In genomic region chr2:92423702-92424461, GRCm38 (mm10) we compare ENCODE assay signal across 9 mouse cellular contexts. TPM values are rescaled to one million over a fixed set of nuclear protein-coding genes. Genes with fewer than 3 reads are reported as not detected.
DNase-seq lines count a peak whose midpoint lies in the region; ATAC-seq and TF ChIP-seq lines count a peak whose summit lies in the region.
"Had no signal": no experiment of that assay in that cellular context is flagged by ENCODE, and none has a peak within 500 bp of the region (broad histone marks: within the 10 kb centered on the region; RNA-seq: fewer than 3 reads in every experiment).

No protein-coding gene starts in this region.

- no peak for TF ChIP-seq CTCF in kidney, postnatal 0 days (IDR thresholded peaks at IDR 0.05; ENCODE audit: low read depth)

- H3K4me3 ChIP-seq in neural tube, embryonic 11.5 days (ENCODE audit: low read depth, low read length): no peak overlapping the region
- H3K4me3 ChIP-seq in forebrain, embryonic 12.5 days (replicated peaks): no peak overlapping the region
- H3K4me3 ChIP-seq in heart, embryonic 14.5 days (ENCODE audit: control insufficient read depth in 1 of 2, insufficient read depth in 1 of 2, low read depth in 1 of 2, low read length in 2 of 2): no peak overlapping the region
- H3K4me3 ChIP-seq in kidney, postnatal 0 days (replicated peaks; ENCODE audit: low read depth, low read length): no peak overlapping the region
- H3K4me3 ChIP-seq in lung, embryonic 15.5 days: no peak overlapping the region
- H3K4me3 ChIP-seq: liver, embryonic 15.5 days had no signal

- ATAC-seq in neural tube, embryonic 11.5 days (ENCODE audit: insufficient read depth, low FRiP score, low TSS enrichment): no peak; the same call in 1 of the 2 replicates
- no peak for ATAC-seq in forebrain, embryonic 12.5 days (ENCODE audit: low FRiP score)
- ATAC-seq in heart, embryonic 14.5 days (ENCODE audit: insufficient number of reproducible peaks, insufficient read depth, low FRiP score, low read depth): peak; percentile 78
- ATAC-seq in kidney, postnatal 0 days (replicated peaks; ENCODE audit: low FRiP score, low read depth): peak; percentile 30; the same call in 1 of the 2 replicates
- ATAC-seq in lung, embryonic 15.5 days (ENCODE audit: borderline replicate concordance, extremely low read depth, low FRiP score, low TSS enrichment): peak; percentile 71

- 0 out of 2 replicates have a peak overlapping the region, but pooled peaks have one; percentile 2 for H3K4me2 ChIP-seq in neural tube, embryonic 11.5 days (ENCODE audit: low read depth)
- no peak overlapping the region for H3K4me2 ChIP-seq in forebrain, embryonic 12.5 days
- H3K4me2 ChIP-seq in heart, embryonic 14.5 days (ENCODE audit: low read length): peak overlapping the region; percentile 2; the same call in 1 of the 2 replicates
- no peak overlapping the region for H3K4me2 ChIP-seq in kidney, postnatal 0 days (ENCODE audit: low read length)
- no peak overlapping the region for H3K4me2 ChIP-seq in lung, embryonic 15.5 days
- H3K4me2 ChIP-seq: liver, embryonic 15.5 days had no signal

- H3K9ac ChIP-seq in neural tube, embryonic 11.5 days (ENCODE audit: low read length): no peak overlapping the region; the same call in 1 of the 2 replicates
- H3K9ac ChIP-seq in forebrain, embryonic 12.5 days: no peak overlapping the region
- H3K9ac ChIP-seq in heart, embryonic 14.5 days (ENCODE audit: low read length): peak overlapping the region; percentile 47; the same call in 1 of the 2 replicates
- no peak overlapping the region for H3K9ac ChIP-seq in kidney, postnatal 0 days (ENCODE audit: low read depth, low read length)
- no peak overlapping the region for H3K9ac ChIP-seq in lung, embryonic 15.5 days
- H3K9ac ChIP-seq: liver, embryonic 15.5 days had no signal

- no peak for DNase-seq in neural tube, embryonic 11.5 days (ENCODE audit: low spot score)
- DNase-seq in neural tube, embryonic 10.5 days (ENCODE audit: extremely low spot score, low spot score): no peak
- no peak for DNase-seq in kidney, postnatal 0 days (ENCODE audit: low spot score)
- DNase-seq in retina, postnatal 7 days (ENCODE audit: low read depth, low spot score): peak; percentile 72
- no peak for DNase-seq in embryo, embryonic 9.5 days (ENCODE audit: extremely low spot score)

- no peaks in the 10 kb centered on the region for H3K9me3 ChIP-seq in neural tube, embryonic 11.5 days (ENCODE audit: control insufficient read depth, low read length)
- H3K9me3 ChIP-seq in forebrain, embryonic 12.5 days: no peaks in the 10 kb centered on the region
- H3K9me3 ChIP-seq in heart, embryonic 14.5 days (ENCODE audit: control insufficient read depth, low read length): no peaks in the 10 kb centered on the region
- H3K9me3 ChIP-seq in kidney, postnatal 0 days (replicated peaks; ENCODE audit: low read length): no peaks in the 10 kb centered on the region
- H3K9me3 ChIP-seq in lung, embryonic 15.5 days: no peaks in the 10 kb centered on the region
- H3K9me3 ChIP-seq: liver, embryonic 15.5 days had no signal

- peak overlapping the region; percentile 75 for H3K27ac ChIP-seq in neural tube, embryonic 11.5 days (ENCODE audit: low read depth, low read length)
- peak overlapping the region; percentile 89 for H3K27ac ChIP-seq in forebrain, embryonic 12.5 days
- peak overlapping the region; percentile 90 to 95 for H3K27ac ChIP-seq in heart, embryonic 14.5 days (replicated peaks in 1 of 2; ENCODE audit: control insufficient read depth in 1 of 2, insufficient read depth in 1 of 2, low read depth in 2 of 2, low read length in 2 of 2)
- H3K27ac ChIP-seq in kidney, postnatal 0 days: 0 out of 2 replicates have a peak overlapping the region, but pooled peaks have one; percentile 66
- peak overlapping the region; percentile 90 for H3K27ac ChIP-seq in lung, embryonic 15.5 days
- H3K27ac ChIP-seq: liver, embryonic 15.5 days had no signal

- H3K36me3 ChIP-seq in neural tube, embryonic 11.5 days (ENCODE audit: control insufficient read depth, insufficient read depth, low read length): peaks cover 5% of the 10 kb centered on the region; the same call in 1 of the 2 replicates
- peaks cover 56% of the 10 kb centered on the region for H3K36me3 ChIP-seq in forebrain, embryonic 12.5 days (replicated peaks)
- H3K36me3 ChIP-seq in heart, embryonic 14.5 days (ENCODE audit: control insufficient read depth, insufficient read depth, low read length): peaks cover 46% of the 10 kb centered on the region
- H3K36me3 ChIP-seq in kidney, postnatal 0 days (ENCODE audit: insufficient read depth, low read length): peaks cover 35% of the 10 kb centered on the region
- H3K36me3 ChIP-seq in lung, embryonic 15.5 days: peaks cover 46% of the 10 kb centered on the region

- H3K27me3 ChIP-seq in neural tube, embryonic 11.5 days (ENCODE audit: control insufficient read depth, insufficient read depth, low read length): no peaks in the 10 kb centered on the region
- no peaks in the 10 kb centered on the region for H3K27me3 ChIP-seq in forebrain, embryonic 12.5 days
- no peaks in the 10 kb centered on the region for H3K27me3 ChIP-seq in heart, embryonic 14.5 days (ENCODE audit: control insufficient read depth, insufficient read depth, low read length)
- H3K27me3 ChIP-seq in kidney, postnatal 0 days (ENCODE audit: insufficient read depth, low read length): no peaks in the 10 kb centered on the region
- no peaks in the 10 kb centered on the region for H3K27me3 ChIP-seq in lung, embryonic 15.5 days
- H3K27me3 ChIP-seq: liver, embryonic 15.5 days had no signal

- WGBS in neural tube, embryonic 11.5 days: 76% methylated on average over 9 of the region's 9 CpGs
- 81% methylated on average over 9 of the region's 9 CpGs for WGBS in forebrain, embryonic 12.5 days
- 44% methylated on average over 9 of the region's 9 CpGs for WGBS in heart, embryonic 14.5 days
- 76% methylated on average over 9 of the region's 9 CpGs for WGBS in kidney, postnatal 0 days
- 58% methylated on average over 9 of the region's 9 CpGs for WGBS in lung, embryonic 15.5 days

- peaks cover 11% of the 10 kb centered on the region; the same call in 1 of the 2 replicates for H3K4me1 ChIP-seq in neural tube, embryonic 11.5 days (ENCODE audit: control insufficient read depth, insufficient read depth, low read length)
- H3K4me1 ChIP-seq in forebrain, embryonic 12.5 days: peaks cover 54% of the 10 kb centered on the region
- H3K4me1 ChIP-seq in heart, embryonic 14.5 days (ENCODE audit: control insufficient read depth in 2 of 2, insufficient read depth in 2 of 2, low read length in 2 of 2): peaks cover 34 to 54% of the 10 kb centered on the region in 2 experiments
- H3K4me1 ChIP-seq in kidney, postnatal 0 days (replicated peaks; ENCODE audit: insufficient read depth, low read length): peaks cover 25% of the 10 kb centered on the region; the same call in 1 of the 2 replicates
- H3K4me1 ChIP-seq in lung, embryonic 15.5 days: peaks cover 53% of the 10 kb centered on the region

RNA-seq across cellular contexts. Expression of gene Cry2, which starts 10.0 kb away (rescaled TPM):
- polyA plus RNA-seq in neural tube, embryonic 11.5 days (2014; fragmentation: Nextera tagmentation; extraction: Ambion mirVana): 21.4 and 22.3 TPM in 2 replicates
- 29.1 and 31.2 TPM in 2 replicates for polyA plus RNA-seq in forebrain, embryonic 12.5 days (2016; fragmentation: Nextera tagmentation; extraction: Ambion mirVana)
- polyA plus RNA-seq in heart, embryonic 14.5 days (2014; fragmentation: Nextera tagmentation; extraction: Ambion mirVana): 15.6 and 17.8 TPM in 2 replicates
- 10.1 and 12.8 TPM in 2 replicates for polyA plus RNA-seq in kidney, postnatal 0 days (2015; fragmentation: Nextera tagmentation; extraction: Ambion mirVana)
- 23.6 and 25.7 TPM in 2 replicates for polyA plus RNA-seq in lung, embryonic 15.5 days (2015; fragmentation: Nextera tagmentation; extraction: Ambion mirVana)

RNA-seq across cellular contexts. Expression of gene Mapk8ip1, which starts 22.8 kb away (rescaled TPM):
- 39.1 and 44.2 TPM in 2 replicates for polyA plus RNA-seq in neural tube, embryonic 11.5 days (2014; fragmentation: Nextera tagmentation; extraction: Ambion mirVana)
- 83.2 and 83.5 TPM in 2 replicates for polyA plus RNA-seq in forebrain, embryonic 12.5 days (2016; fragmentation: Nextera tagmentation; extraction: Ambion mirVana)
- polyA plus RNA-seq in heart, embryonic 14.5 days (2014; fragmentation: Nextera tagmentation; extraction: Ambion mirVana): 1.9 and 2.9 TPM in 2 replicates
- 25.9 and 28.2 TPM in 2 replicates for polyA plus RNA-seq in kidney, postnatal 0 days (2015; fragmentation: Nextera tagmentation; extraction: Ambion mirVana)
- polyA plus RNA-seq in lung, embryonic 15.5 days (2015; fragmentation: Nextera tagmentation; extraction: Ambion mirVana): 15.1 and 15.2 TPM in 2 replicates

RNA-seq across cellular contexts. Expression of gene Slc35c1, which starts 36.5 kb away (rescaled TPM):
- polyA plus RNA-seq in neural tube, embryonic 11.5 days (2014; fragmentation: Nextera tagmentation; extraction: Ambion mirVana): 12.7 TPM in 2 replicates
- polyA plus RNA-seq in forebrain, embryonic 12.5 days (2016; fragmentation: Nextera tagmentation; extraction: Ambion mirVana): 9.5 and 10.0 TPM in 2 replicates
- polyA plus RNA-seq in heart, embryonic 14.5 days (2014; fragmentation: Nextera tagmentation; extraction: Ambion mirVana): 6.7 and 7.1 TPM in 2 replicates
- polyA plus RNA-seq in kidney, postnatal 0 days (2015; fragmentation: Nextera tagmentation; extraction: Ambion mirVana): 14.8 and 15.5 TPM in 2 replicates
- 15.6 and 16.7 TPM in 2 replicates for polyA plus RNA-seq in lung, embryonic 15.5 days (2015; fragmentation: Nextera tagmentation; extraction: Ambion mirVana)

RNA-seq across cellular contexts. Expression of gene 1700029I15Rik, which starts 41.5 kb away (rescaled TPM):
- 1.0 and 3.1 TPM in 2 replicates for polyA plus RNA-seq in neural tube, embryonic 11.5 days (2014; fragmentation: Nextera tagmentation; extraction: Ambion mirVana)
- 5.6 and 6.8 TPM in 2 replicates for polyA plus RNA-seq in forebrain, embryonic 12.5 days (2016; fragmentation: Nextera tagmentation; extraction: Ambion mirVana)
- polyA plus RNA-seq in heart, embryonic 14.5 days (2014; fragmentation: Nextera tagmentation; extraction: Ambion mirVana): 0.44 and 1.5 TPM in 2 replicates
- 1.8 and 2.5 TPM in 2 replicates for polyA plus RNA-seq in kidney, postnatal 0 days (2015; fragmentation: Nextera tagmentation; extraction: Ambion mirVana)
- 2.5 and 3.0 TPM in 2 replicates for polyA plus RNA-seq in lung, embryonic 15.5 days (2015; fragmentation: Nextera tagmentation; extraction: Ambion mirVana)

RNA-seq across cellular contexts. Expression of gene Large2, which starts 49.2 kb away (rescaled TPM):
- 3.0 and 4.9 TPM in 2 replicates for polyA plus RNA-seq in neural tube, embryonic 11.5 days (2014; fragmentation: Nextera tagmentation; extraction: Ambion mirVana)
- 5.3 and 5.5 TPM in 2 replicates for polyA plus RNA-seq in forebrain, embryonic 12.5 days (2016; fragmentation: Nextera tagmentation; extraction: Ambion mirVana)
- 0.73 and 1.2 TPM in 2 replicates for polyA plus RNA-seq in heart, embryonic 14.5 days (2014; fragmentation: Nextera tagmentation; extraction: Ambion mirVana)
- polyA plus RNA-seq in kidney, postnatal 0 days (2015; fragmentation: Nextera tagmentation; extraction: Ambion mirVana): 30.6 and 34.3 TPM in 2 replicates
- 17.0 and 18.7 TPM in 2 replicates for polyA plus RNA-seq in lung, embryonic 15.5 days (2015; fragmentation: Nextera tagmentation; extraction: Ambion mirVana)

Comparison
In these comparisons a context has a peak if more than half of its experiments do, and no peak if none do; other contexts are left out.
1. ATAC-seq: peak in heart, embryonic 14.5 days (single experiment), kidney, postnatal 0 days (single experiment) and lung, embryonic 15.5 days (single experiment); none in neural tube, embryonic 11.5 days (single experiment) and forebrain, embryonic 12.5 days (single experiment).
2. H3K4me2 ChIP-seq: peak in neural tube, embryonic 11.5 days (single experiment) and heart, embryonic 14.5 days (single experiment); none in forebrain, embryonic 12.5 days (single experiment), kidney, postnatal 0 days (single experiment) and lung, embryonic 15.5 days (single experiment).
3. Peak in every context shown above with its lines, with median percentiles within 50 percentile points of each other: H3K27ac ChIP-seq.